Mouse (Mus musculus): ENCODE results near the gene Vmn1r191. TPM values are rescaled to one million over a fixed set of nuclear protein-coding genes. Genes with fewer than 3 reads are reported as not detected.

Vmn1r191 gene
- polyA plus RNA-seq (2021; fragmentation: Nextera tagmentation), result not detected in 2 replicates
- long read RNA-seq, experiment 1, result 0 reads
- long read RNA-seq, experiment 2, result 0 reads

DNA sequence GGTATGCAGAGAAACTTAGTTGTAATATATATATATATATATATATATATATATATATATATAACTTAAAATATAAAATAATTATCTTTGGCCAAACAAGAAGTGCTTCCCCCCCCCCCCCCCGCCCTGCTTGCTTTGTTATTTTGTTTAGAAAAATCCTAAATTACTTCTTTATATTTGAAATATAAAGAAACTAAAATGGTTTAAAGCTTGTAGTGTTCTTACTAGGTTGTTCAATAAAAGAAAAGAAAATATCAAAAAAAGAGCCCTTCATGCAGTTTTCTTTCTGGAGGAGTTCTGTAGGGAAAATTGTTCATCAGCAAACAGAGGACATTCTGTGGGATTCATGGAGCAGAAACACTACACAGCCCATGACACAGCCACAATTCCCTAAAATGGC is at the start of gene Vmn1r191:
Vmn1r191 (minus strand) TSS at position 101 of the 400 bp plus-strand sequence.

DNA sequence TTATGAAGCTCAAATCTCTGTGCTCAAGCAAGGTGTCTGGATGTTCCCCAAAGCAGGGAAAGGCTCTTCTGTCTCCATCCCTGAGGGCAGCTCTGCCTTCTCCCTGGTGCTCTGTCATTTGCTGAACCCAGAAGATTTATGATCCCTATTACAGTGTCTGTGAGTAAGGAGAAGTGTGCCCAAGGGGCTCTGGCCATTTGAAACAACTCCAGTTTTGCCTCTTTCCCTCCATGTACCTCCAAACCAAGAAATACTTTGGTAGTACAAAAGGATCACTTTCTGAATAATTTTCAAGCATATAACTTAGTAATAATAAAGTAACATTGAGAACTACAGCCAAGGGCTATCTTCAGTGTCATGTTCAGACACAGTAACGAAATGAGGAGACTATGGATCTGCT is 39.3 kb upstream of the Vmn1r191 start, which contains the start of gene Vmn1r193:
Vmn1r193 (minus strand) TSS at position 101 of the 400 bp plus-strand sequence.

GRCm38 (mm10) chr13:22191041-22191440 is 7.3 kb upstream of the Vmn1r191 start, which contains the start of gene Vmn1r192:
Gene Vmn1r192 (minus strand): TSS chr13:22191141.

Small RNA genes lying within 50 kb of the gene (microRNA-seq; reads per million reads assigned to microRNA genes)
- gene Gm23282, result not detected
- gene Gm25084, result not detected

Other genes with a start within 250 kb of the Vmn1r191 start
- 0.98 and 1.5 TPM in 2 replicates for gene Zfp184, start 238.9 kb downstream of the Vmn1r191 start, polyA plus RNA-seq (2021; fragmentation: Nextera tagmentation)
- gene Pom121l2, start 202.8 kb downstream of the Vmn1r191 start, polyA plus RNA-seq (2021; fragmentation: Nextera tagmentation), result 0.09 TPM in 1 of 2 replicates, not detected in the other
- gene Prss16, start 174.2 kb downstream of the Vmn1r191 start, polyA plus RNA-seq (2021; fragmentation: Nextera tagmentation), result 1.5 TPM in 2 replicates
- not detected in 2 replicates for gene Hist1h2ah, start 148.4 kb downstream of the Vmn1r191 start, polyA plus RNA-seq (2021; fragmentation: Nextera tagmentation)
- gene Hist1h2bk, start 148.1 kb downstream of the Vmn1r191 start, polyA plus RNA-seq (2021; fragmentation: Nextera tagmentation), result 0.39 and 0.97 TPM in 2 replicates
- gene Hist1h4i, start 142.6 kb downstream of the Vmn1r191 start, polyA plus RNA-seq (2021; fragmentation: Nextera tagmentation), result 7.9 and 15.8 TPM in 2 replicates
- gene Hist1h2ag, start 141.0 kb downstream of the Vmn1r191 start, polyA plus RNA-seq (2021; fragmentation: Nextera tagmentation), result 0.65 TPM in 1 of 2 replicates, not detected in the other
- 1.7 TPM in 1 of 2 replicates, not detected in the other for gene Hist1h2bj, start 140.8 kb downstream of the Vmn1r191 start, polyA plus RNA-seq (2021; fragmentation: Nextera tagmentation)
- not detected in 2 replicates for gene Vmn1r188, start 99.5 kb downstream of the Vmn1r191 start, polyA plus RNA-seq (2021; fragmentation: Nextera tagmentation)
- gene Vmn1r189, start 78.1 kb downstream of the Vmn1r191 start, polyA plus RNA-seq (2021; fragmentation: Nextera tagmentation), result not detected in 2 replicates
- gene Vmn1r192, start 7.2 kb upstream of the Vmn1r191 start, polyA plus RNA-seq (2021; fragmentation: Nextera tagmentation), result not detected in 2 replicates
- not detected in 2 replicates for gene Vmn1r193, start 39.2 kb upstream of the Vmn1r191 start, polyA plus RNA-seq (2021; fragmentation: Nextera tagmentation)
- gene Vmn1r194, start 60.2 kb upstream of the Vmn1r191 start, polyA plus RNA-seq (2021; fragmentation: Nextera tagmentation), result not detected in 2 replicates
- gene Vmn1r195, start 86.6 kb upstream of the Vmn1r191 start, polyA plus RNA-seq (2021; fragmentation: Nextera tagmentation), result not detected in 2 replicates
- not detected in 2 replicates for gene Vmn1r196, start 106.0 kb upstream of the Vmn1r191 start, polyA plus RNA-seq (2021; fragmentation: Nextera tagmentation)
- not detected in 2 replicates for gene Vmn1r197, start 140.6 kb upstream of the Vmn1r191 start, polyA plus RNA-seq (2021; fragmentation: Nextera tagmentation)
- gene Vmn1r198, start 166.4 kb upstream of the Vmn1r191 start, polyA plus RNA-seq (2021; fragmentation: Nextera tagmentation), result not detected in 2 replicates
- not detected in 2 replicates for gene Vmn1r199, start 195.8 kb upstream of the Vmn1r191 start, polyA plus RNA-seq (2021; fragmentation: Nextera tagmentation)
- not detected in 2 replicates for gene Vmn1r200, start 206.4 kb upstream of the Vmn1r191 start, polyA plus RNA-seq (2021; fragmentation: Nextera tagmentation)